Mouse (Mus musculus) stomach, embryonic 15.5 days (tissue): ENCODE measurements around the gene Zfp593. TPM values are rescaled to one million over a fixed set of nuclear protein-coding genes. Genes with fewer than 3 reads are reported as not detected.

Experiments
- ATAC-seq: fragments of 200-750 bp; cut with Nextera tagmentation; 2 replicates; pipeline ENCODE4 v1.8.0; 2017; ENCODE audit warnings: low read depth, moderate number of reproducible peaks, moderate TSS enrichment; ENCODE audit not compliant: insufficient read depth, low FRiP score
- H3K27ac ChIP-seq: fragments of 300-500 bp; sonication (generic); 2 replicates; pipeline ENCODE4 v1.5.1; 2015; ENCODE audit warnings: mild to moderate bottlenecking, inconsistent platforms
- H3K27me3 ChIP-seq: fragments of 300-500 bp; sonication (generic); replicated peaks from 2 replicates; pipeline ENCODE4 v1.6.1; 2015; ENCODE audit warnings: inconsistent platforms
- H3K36me3 ChIP-seq: fragments of 300-500 bp; sonication (generic); 2 replicates; pipeline ENCODE4 v1.6.1; 2015; ENCODE audit warnings: inconsistent platforms
- H3K4me1 ChIP-seq: fragments of 300-500 bp; sonication (generic); 2 replicates; pipeline ENCODE4 v1.6.1; 2015; ENCODE audit warnings: inconsistent platforms
- H3K4me2 ChIP-seq: fragments of 300-500 bp; sonication (generic); 2 replicates; pipeline ENCODE4 v1.6.1; 2015; ENCODE audit warnings: mild to moderate bottlenecking, inconsistent platforms
- H3K4me3 ChIP-seq: fragments of 300-500 bp; sonication (generic); replicated peaks from 2 replicates; pipeline ENCODE4 v1.5.1; 2015; ENCODE audit warnings: inconsistent platforms
- H3K9ac ChIP-seq: fragments of 300-500 bp; sonication (generic); 2 replicates; pipeline ENCODE4 v1.6.1; 2015; ENCODE audit warnings: inconsistent platforms
- H3K9me3 ChIP-seq: fragments of 300-500 bp; sonication (generic); 2 replicates; pipeline ENCODE4 v1.6.1; 2016; ENCODE audit warnings: inconsistent platforms
- WGBS: fragments of 180-500 bp; shearing (Covaris S2); methylation state at CpG from one replicate; pipeline ENCODE4 v1.1.7; 2015; 5-methylcytosine and 5-hydroxymethylcytosine counted together
- polyA plus RNA-seq: library from polyadenylated mRNA; unstranded; fragments of >200 nt; fragmentation: Nextera tagmentation; extraction: Ambion mirVana; gene quantifications from 2 replicates; pipeline ENCODE4 v1.2.1, GENCODE M21; 2015

Gene Zfp593
- polyA plus RNA-seq, 1 experiment from 2014 or later, result 15.1 TPM

DNA sequence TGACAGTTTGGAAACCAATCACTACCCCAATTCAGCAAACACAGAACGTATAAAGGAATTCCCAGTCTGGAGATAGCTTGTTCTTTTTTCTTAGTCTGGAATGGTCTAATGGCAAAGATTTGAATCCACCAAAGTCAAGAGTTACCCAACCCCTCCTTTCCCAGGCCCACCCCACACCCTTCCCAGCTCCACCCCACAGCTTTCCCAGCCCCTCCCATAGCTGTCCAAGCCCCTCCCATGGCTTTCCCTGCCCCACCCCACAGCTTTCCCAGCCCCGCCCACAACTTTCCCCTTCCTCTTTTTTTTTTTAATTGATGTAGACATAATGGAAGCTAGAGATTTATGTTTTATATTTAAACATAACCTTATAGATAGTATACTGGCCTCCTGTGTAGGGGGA lies 46.0 kb downstream of the Zfp593 start:
- ATAC-seq, result no peak
- Histone ChIP-seq H3K9ac (no peak overlapping the region), H3K27me3 (no peaks in the 10 kb centered on the region), H3K9me3 (no peaks in the 10 kb centered on the region), H3K36me3 (no peaks in the 10 kb centered on the region), H3K4me3 (no peak overlapping the region), H3K4me1 (no peaks in the 10 kb centered on the region), H3K4me2 (no peak overlapping the region), H3K27ac (no peak overlapping the region)
- WGBS, result 60% methylated on average over 2 of the region's 2 CpGs

Other genes with a start within 250 kb of the Zfp593 start
- gene Dhdds, start 244.7 kb downstream of the Zfp593 start, polyA plus RNA-seq, result 39.9 and 41.5 TPM in 2 replicates
- 0.12 and 0.17 TPM in 2 replicates for gene Lin28a, start 226.8 kb downstream of the Zfp593 start, polyA plus RNA-seq
- not detected in 2 replicates for gene Zfp683, start 191.8 kb downstream of the Zfp593 start, polyA plus RNA-seq
- 11.1 and 11.9 TPM in 2 replicates for gene Crybg2, start 184.8 kb downstream of the Zfp593 start, polyA plus RNA-seq
- gene Cd52, start 150.5 kb downstream of the Zfp593 start, polyA plus RNA-seq, result 34.8 and 39.7 TPM in 2 replicates
- gene Ubxn11, start 143.0 kb downstream of the Zfp593 start, polyA plus RNA-seq, result 4.3 and 5.7 TPM in 2 replicates
- 363 and 395 TPM in 2 replicates for gene Sh3bgrl3, start 116.8 kb downstream of the Zfp593 start, polyA plus RNA-seq
- 83.0 and 84.0 TPM in 2 replicates for gene Cep85, start 58.5 kb downstream of the Zfp593 start, polyA plus RNA-seq
- gene Gm7534, start 42.6 kb downstream of the Zfp593 start, polyA plus RNA-seq, result not detected in 2 replicates
- 0.26 and 0.31 TPM in 2 replicates for gene Catsper4, start 18.2 kb downstream of the Zfp593 start, polyA plus RNA-seq
- 7.7 and 10.0 TPM in 2 replicates for gene Cnksr1, start 7.2 kb downstream of the Zfp593 start, polyA plus RNA-seq
- gene E130218I03Rik, start 1.9 kb downstream of the Zfp593 start, polyA plus RNA-seq, result 0.28 and 0.37 TPM in 2 replicates
- gene Gm30191, start 1.3 kb upstream of the Zfp593 start, polyA plus RNA-seq, result not detected in 2 replicates
- 4.2 and 5.2 TPM in 2 replicates for gene Grrp1, start 8.5 kb upstream of the Zfp593 start, polyA plus RNA-seq
- 18.9 and 20.0 TPM in 2 replicates for gene Pdik1l, start 42.3 kb upstream of the Zfp593 start, polyA plus RNA-seq
- 0.41 and 0.52 TPM in 2 replicates for gene Trim63, start 69.5 kb upstream of the Zfp593 start, polyA plus RNA-seq
- 0.75 and 0.86 TPM in 2 replicates for gene Slc30a2, start 97.6 kb upstream of the Zfp593 start, polyA plus RNA-seq
- 1.0 and 1.1 TPM in 2 replicates for gene Extl1, start 138.3 kb upstream of the Zfp593 start, polyA plus RNA-seq
- 17.8 and 20.9 TPM in 2 replicates for gene Pafah2, start 150.7 kb upstream of the Zfp593 start, polyA plus RNA-seq
- gene Stmn1, start 222.7 kb upstream of the Zfp593 start, polyA plus RNA-seq, result 1,192 and 1,334 TPM in 2 replicates